Mouse (Mus musculus) ES-Bruce4 (cell line): Measurements from ENCODE around the gene Hyal3. TPM values are rescaled to one million over a fixed set of nuclear protein-coding genes. Genes with fewer than 3 reads are reported as not detected.

Source experiments
- H3K27ac ChIP-seq: 2 replicates; pipeline ENCODE4 v1.5.1; 2012; ENCODE audit warnings: low read length, inconsistent platforms; ENCODE audit not compliant: insufficient read depth
- H3K27me3 ChIP-seq: 2 replicates; pipeline ENCODE4 v1.6.1; 2012; ENCODE audit warnings: mild to moderate bottlenecking, low read length, inconsistent platforms; ENCODE audit not compliant: control insufficient read depth, poor library complexity, insufficient read depth, severe bottlenecking
- H3K36me3 ChIP-seq: 2 replicates; pipeline ENCODE4 v1.6.1; 2012; ENCODE audit warnings: inconsistent platforms, mild to moderate bottlenecking, low read length, moderate library complexity; ENCODE audit not compliant: control insufficient read depth, poor library complexity, insufficient read depth, severe bottlenecking
- H3K4me1 ChIP-seq: one replicate; pipeline ENCODE4 v1.8.1; 2011; ENCODE audit warnings: low read length; ENCODE audit not compliant: control insufficient read depth, insufficient read depth
- H3K4me3 ChIP-seq: 2 replicates; pipeline ENCODE4 v1.5.1; 2011; ENCODE audit warnings: low read depth, mild to moderate bottlenecking, low read length
- H3K9ac ChIP-seq: 2 replicates; pipeline ENCODE4 v1.6.1; 2012; ENCODE audit warnings: low read depth, mild to moderate bottlenecking, inconsistent platforms; ENCODE audit not compliant: poor library complexity, severe bottlenecking
- H3K9me3 ChIP-seq: replicated peaks from 2 replicates; pipeline ENCODE4 v1.6.1; 2012; ENCODE audit warnings: mild to moderate bottlenecking, low read length, inconsistent platforms; ENCODE audit not compliant: control insufficient read depth, poor library complexity, insufficient read depth, severe bottlenecking
- CTCF ChIP-seq: IDR thresholded peaks from one replicate; pipeline ENCODE4 v1.8.1; 2011; ENCODE audit warnings: low read depth, low read length
- EP300 ChIP-seq: IDR thresholded peaks from 2 replicates; pipeline ENCODE4 v1.6.1; 2011; ENCODE audit warnings: low read depth, low read length; ENCODE audit not compliant: insufficient read depth
- POLR2A ChIP-seq: IDR thresholded peaks from one replicate; pipeline ENCODE4 v1.8.1; 2011; ENCODE audit warnings: low read length; ENCODE audit not compliant: insufficient read depth
- polyA plus RNA-seq: library from polyadenylated mRNA; stranded (reverse); fragments of >200 nt; gene quantifications from 2 replicates; pipeline ENCODE4 v1.2.4, GENCODE M21; 2011; ENCODE audit warnings: low read depth; ENCODE audit not compliant: missing spikeins, insufficient read depth, insufficient read length

Hyal3 gene
- polyA plus RNA-seq, 1 experiment: 1.0 TPM

DNA sequence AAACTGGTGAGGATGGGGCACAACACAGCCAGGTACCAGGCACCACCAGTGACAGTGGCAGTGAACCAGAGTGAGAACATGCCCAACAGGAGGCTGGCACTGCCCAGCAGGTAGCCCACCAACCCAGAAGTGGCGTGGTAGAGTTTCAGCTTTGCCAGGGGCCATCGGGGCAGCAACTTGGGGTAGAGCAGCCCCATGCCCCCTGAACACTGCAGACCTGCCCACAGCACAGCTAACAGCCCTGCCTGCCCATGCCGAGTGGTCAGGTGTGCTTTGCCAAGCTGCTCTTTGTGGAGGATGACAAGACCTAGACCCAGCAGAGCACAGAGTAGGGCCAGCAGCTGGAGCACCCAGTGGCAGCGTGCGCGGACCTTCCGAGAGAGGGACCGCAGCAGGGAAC is 40.7 kb upstream of the Hyal3 start:
- Histone ChIP-seq H3K4me1 (no peaks in the 10 kb centered on the region), H3K9ac (no peak overlapping the region), H3K9me3 (no peaks in the 10 kb centered on the region), H3K27ac (no peak overlapping the region), H3K27me3 (no peaks in the 10 kb centered on the region), H3K36me3 (peaks cover 10% of the 10 kb centered on the region), H3K4me3 (no peak overlapping the region)
- TF ChIP-seq POLR2A (no peak), EP300 (no peak), CTCF (no peak)

- Histone ChIP-seq H3K27me3 (no peaks in the 10 kb centered on the region), H3K27ac (no peak overlapping the region), H3K9me3 (no peaks in the 10 kb centered on the region), H3K9ac (no peak overlapping the region), H3K36me3 (peaks cover 10% of the 10 kb centered on the region), H3K4me3 (no peak overlapping the region), H3K4me1 (no peaks in the 10 kb centered on the region)
- TF ChIP-seq POLR2A (no peak), EP300 (no peak), CTCF (no peak)
Observed at GRCm38 (mm10) chr9:107540420-107540819, 40.2 kb upstream of the Hyal3 start.

DNA sequence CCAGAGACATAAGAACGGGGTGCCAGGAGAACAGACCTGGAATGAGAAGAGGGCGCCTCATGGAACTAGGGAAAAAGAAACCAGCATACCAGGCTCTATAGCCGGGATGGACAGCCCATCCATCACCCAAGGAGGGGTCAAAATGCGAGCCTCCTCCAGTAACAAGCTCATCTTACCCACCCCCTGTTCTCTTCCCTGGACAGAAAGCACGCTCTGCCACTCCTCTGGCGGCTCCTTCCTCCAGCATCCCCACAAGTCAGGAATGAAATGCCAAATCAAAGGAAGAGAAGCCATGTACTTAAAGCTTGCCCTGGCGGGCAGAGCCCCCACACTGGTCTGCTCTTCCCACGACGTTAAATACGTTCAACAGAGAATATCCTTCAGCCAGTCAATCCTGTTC is 39.6 kb upstream of the Hyal3 start:
- TF ChIP-seq EP300 (no peak), CTCF (no peak), POLR2A (no peak)
- Histone ChIP-seq H3K36me3 (peaks cover 10% of the 10 kb centered on the region), H3K9ac (no peak overlapping the region), H3K27ac (no peak overlapping the region), H3K9me3 (no peaks in the 10 kb centered on the region), H3K27me3 (no peaks in the 10 kb centered on the region), H3K4me1 (no peaks in the 10 kb centered on the region), H3K4me3 (peak overlapping the region; percentile 98)

DNA sequence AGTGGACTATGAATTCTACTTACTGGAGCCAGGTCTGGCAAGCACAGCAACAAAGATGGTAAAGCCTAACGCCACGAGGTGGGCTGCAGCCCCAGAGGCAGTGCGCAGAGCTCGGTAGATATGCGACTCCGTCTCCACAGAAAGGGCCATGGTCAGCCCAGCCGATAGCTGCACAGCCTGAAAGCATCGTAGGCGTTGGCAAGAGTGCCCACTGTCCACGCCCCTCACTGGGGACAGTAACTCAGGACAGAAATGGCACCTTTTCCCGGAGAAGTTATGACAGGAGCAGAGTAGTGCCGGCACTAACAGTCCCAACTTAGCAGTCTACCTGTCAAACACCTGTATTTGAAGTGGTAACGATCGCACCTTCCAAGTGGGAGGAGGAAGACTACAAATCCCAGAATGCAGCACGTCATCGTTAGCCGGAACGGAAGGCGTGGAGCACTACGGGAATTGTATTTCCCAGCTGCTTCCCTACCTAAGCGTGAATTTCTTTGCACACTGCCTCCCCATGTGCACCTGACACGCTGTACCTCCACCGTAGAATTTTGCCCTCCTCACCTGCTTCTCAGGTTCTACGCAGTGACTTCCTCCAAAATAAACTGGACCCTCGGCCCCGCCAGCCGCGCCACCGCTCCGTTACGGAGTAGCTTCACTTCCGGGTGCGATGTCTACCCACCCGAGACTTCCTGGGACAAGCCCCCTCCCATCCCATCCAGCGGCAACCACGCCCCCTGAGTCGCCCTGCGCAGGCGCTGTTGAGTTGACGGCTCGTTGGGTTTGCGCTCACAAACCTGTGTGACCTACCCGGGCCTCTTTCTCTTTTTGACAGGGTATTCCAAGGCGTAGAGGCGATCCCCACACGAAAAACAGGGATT is 38.9 kb upstream of the Hyal3 start, which contains the start of the genes Cyb561d2 and Nprl2:
Gene Cyb561d2 (minus strand): TSS at position 720 of the 878 bp plus-strand sequence.
Gene Nprl2 (plus strand): TSS at position 753 of the 878 bp plus-strand sequence.
- Histone ChIP-seq H3K36me3 (peaks cover 10% of the 10 kb centered on the region), H3K4me1 (no peaks in the 10 kb centered on the region), H3K27me3 (no peaks in the 10 kb centered on the region), H3K4me3 (peak within 1 kb of the TSS; percentile 98), H3K9ac (peak within 1 kb of the TSS; percentile 60), H3K9me3 (no peaks in the 10 kb centered on the region), H3K27ac (no peak within 1 kb of the TSS)
- TF ChIP-seq CTCF (no peak), POLR2A (no peak), EP300 (no peak)

- Histone ChIP-seq H3K27me3 (no peaks in the 10 kb centered on the region), H3K9me3 (no peaks in the 10 kb centered on the region), H3K4me3 (peak overlapping the region; percentile 98), H3K9ac (peak overlapping the region; percentile 60), H3K4me1 (no peaks in the 10 kb centered on the region), H3K36me3 (peaks cover 10% of the 10 kb centered on the region), H3K27ac (no peak overlapping the region)
- no peak for TF ChIP-seq EP300
- TF ChIP-seq POLR2A: no peak
- no peak for TF ChIP-seq CTCF
Observed at GRCm38 (mm10) chr9:107542352-107542686, 38.3 kb upstream of the Hyal3 start.

DNA sequence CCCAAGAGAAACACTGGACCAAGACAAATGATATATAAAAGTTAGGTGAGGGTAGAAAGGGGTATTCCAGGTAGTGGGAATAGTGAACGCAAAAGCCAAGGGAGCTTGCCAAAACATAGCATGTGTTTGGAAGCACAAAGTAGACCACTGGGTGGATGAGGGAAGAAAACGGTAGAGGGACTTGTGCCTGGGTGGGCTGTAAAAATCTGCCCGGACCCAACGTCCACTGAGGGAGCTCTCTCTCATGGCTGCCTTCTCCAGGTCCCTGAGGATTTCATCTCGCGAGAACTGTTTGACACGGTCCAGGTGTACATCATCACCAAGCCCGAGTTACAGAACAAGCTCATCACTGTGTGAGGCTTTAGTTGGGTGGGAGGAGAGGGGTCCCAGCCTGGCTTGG is 37.9 kb upstream of the Hyal3 start:
- no peak for TF ChIP-seq POLR2A
- no peak for TF ChIP-seq EP300
- no peak for TF ChIP-seq CTCF
- no peaks in the 10 kb centered on the region for H3K4me1 ChIP-seq
- H3K27ac ChIP-seq: no peak overlapping the region
- peaks cover 10% of the 10 kb centered on the region for H3K36me3 ChIP-seq
- H3K27me3 ChIP-seq: no peaks in the 10 kb centered on the region
- peak overlapping the region; percentile 98 for H3K4me3 ChIP-seq
- no peaks in the 10 kb centered on the region for H3K9me3 ChIP-seq
- H3K9ac ChIP-seq: peak overlapping the region; percentile 60
